Mouse (Mus musculus) megakaryocyte-erythroid progenitor cell, adult 5-6 weeks (primary cell): ENCODE measurements around the gene Zcwpw1. TPM values are rescaled to one million over a fixed set of nuclear protein-coding genes. Genes with fewer than 3 reads are reported as not detected.
A peak's percentile ranks its signal among the peaks of the same experiment; 100 is the strongest.
"Not testable (repeated sequence)": the region's sequence is repeated elsewhere in the genome, so short reads cannot be mapped to it uniquely, and the experiment has no call there.

Experiments used
- ATAC-seq: replicated peaks from 2 replicates; pipeline ENCODE4 v1.8.0; 2016; ENCODE audit warnings: mild to moderate bottlenecking, inconsistent platforms; ENCODE audit not compliant: severe bottlenecking, poor library complexity, low FRiP score, low TSS enrichment
- total RNA-seq, 2 experiments: library from RNA; stranded (forward) in 1 of 2; stranded (reverse) in 1 of 2; fragments of 200-1000, 215-1000 nt in 1 of 2; fragments of >200 nt in 1 of 2; fragmentation: Nextera tagmentation in 1 of 2; gene quantifications; 2 replicates each; pipeline ENCODE4 v1.2.3; 2014 to 2017

Zcwpw1 gene
- total RNA-seq, 2 experiments from 2014 or later, result 4.2 to 18.7 TPM

- ATAC-seq, result no peak
Measured at GRCm38 (mm10) chr5:137825971-137826370, 38.4 kb downstream of the Zcwpw1 start.

GRCm38 (mm10) chr5:137826421-137826820 is 38.8 kb downstream of the Zcwpw1 start:
- no peak for ATAC-seq

DNA sequence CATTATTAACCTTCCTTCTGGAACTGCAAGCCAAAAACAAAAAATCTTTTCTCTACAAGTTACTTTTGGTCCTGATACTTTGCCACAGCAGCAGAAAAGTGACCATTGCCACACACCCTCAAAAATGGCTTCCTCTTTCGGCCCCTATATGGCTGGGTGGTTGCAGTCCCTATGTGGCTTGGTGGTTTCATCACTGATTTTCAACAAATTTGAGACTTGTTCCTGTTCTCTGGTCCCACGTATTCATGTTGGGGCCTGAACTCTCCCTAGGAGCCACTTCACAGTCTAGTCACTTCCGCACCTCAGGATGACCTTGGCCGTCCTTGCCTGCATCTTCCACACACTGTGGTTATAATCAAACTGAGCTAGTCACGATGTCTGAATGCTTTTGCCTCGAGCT is 41.1 kb downstream of the Zcwpw1 start:
- ATAC-seq, result no peak

GRCm38 (mm10) chr5:137830238-137830637 is 42.6 kb downstream of the Zcwpw1 start:
- ATAC-seq, result no peak

- no peak for ATAC-seq
Measured at GRCm38 (mm10) chr5:137831106-137831505, 43.5 kb downstream of the Zcwpw1 start.

DNA sequence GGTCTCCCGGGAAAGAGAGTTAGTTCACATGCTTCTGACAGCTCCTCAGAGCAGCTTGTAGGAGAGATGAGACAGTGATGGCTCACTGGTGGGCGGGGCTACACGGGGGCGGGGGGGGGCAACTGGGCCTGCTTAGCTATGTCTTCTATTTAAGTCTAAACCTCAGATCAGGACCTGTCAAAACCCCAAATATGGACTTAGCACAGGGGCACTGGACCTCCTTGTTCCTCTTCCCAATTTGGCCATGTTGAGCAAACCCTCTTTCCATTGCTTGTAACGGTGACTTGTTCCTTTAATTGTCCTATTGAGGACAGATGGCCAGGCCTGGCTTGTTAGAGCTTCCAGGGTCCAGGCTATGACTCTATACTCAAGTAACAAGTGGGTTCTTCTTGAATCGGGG is 43.9 kb downstream of the Zcwpw1 start:
- no peak for ATAC-seq

DNA sequence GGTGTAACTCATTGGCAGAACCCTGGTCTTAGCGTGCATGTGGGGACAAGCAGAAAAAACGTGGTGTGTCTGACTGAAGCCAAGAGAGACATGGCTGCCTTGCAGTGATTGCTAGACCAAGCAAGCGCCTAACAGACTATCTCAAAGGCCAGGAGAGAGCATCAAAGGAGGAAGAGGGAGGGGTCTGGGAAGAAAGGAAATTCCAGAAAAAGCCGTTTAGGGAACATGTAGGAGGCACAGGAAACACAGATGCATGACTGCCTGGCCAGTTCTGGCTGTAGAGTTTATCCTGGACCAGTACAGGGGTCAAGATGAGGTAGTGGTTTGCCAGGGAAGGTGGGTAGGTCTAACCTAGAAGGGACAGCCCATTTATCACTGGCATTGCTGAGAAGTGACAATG is 45.9 kb downstream of the Zcwpw1 start:
- ATAC-seq, result no peak

DNA sequence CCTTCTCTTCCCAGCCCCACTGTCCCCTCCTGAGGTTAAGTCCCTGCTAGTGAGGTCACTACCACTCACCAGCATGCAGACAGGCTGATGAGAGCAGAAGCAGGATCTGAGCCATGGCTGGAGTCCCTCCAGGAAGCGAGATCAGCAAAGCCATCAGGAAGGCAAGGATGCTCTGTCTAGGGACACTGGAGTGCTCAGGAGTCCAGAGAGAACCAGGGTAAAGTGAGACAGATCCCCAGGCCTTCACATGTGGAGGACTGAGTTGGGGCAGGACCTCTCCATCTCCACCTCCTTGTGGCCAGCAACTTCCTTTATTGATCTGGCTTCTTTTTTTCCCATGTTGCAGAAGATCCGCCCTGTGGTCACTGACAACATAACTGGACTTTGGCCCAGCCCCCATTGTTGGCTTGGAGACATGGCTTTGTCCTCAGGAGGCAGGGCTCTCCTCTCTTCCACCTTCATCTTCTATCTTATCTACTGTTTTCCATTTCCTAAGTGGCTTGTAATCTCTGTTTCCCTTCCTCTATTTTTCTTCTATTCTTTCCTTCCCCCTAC is 48.4 kb downstream of the Zcwpw1 start, which contains the start of gene Pilra:
Gene Pilra (minus strand): TSS at position 316 of the 555 bp plus-strand sequence.
- peak; percentile 30; the same call in 1 of the 2 replicates for ATAC-seq

DNA sequence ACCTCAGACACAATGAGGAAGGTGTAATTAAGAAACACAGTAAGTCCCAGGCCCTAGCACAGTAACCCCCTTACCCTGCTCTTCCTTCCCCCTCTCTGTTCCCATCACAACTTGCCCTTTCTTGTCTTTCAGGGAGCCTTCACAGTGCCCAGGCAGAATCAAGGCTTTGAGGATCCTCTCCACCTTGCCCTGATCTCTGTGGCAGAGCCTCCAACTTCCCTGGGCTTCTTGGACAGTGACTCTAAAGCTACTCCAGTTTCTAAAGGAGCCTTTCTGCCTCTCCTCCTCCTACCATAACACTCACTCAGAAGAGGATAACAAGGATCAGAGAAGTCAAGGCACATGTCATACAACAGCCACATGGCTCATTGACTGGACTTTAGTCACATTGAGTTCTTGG is 49.0 kb downstream of the Zcwpw1 start:
- ATAC-seq, result no peak

DNA sequence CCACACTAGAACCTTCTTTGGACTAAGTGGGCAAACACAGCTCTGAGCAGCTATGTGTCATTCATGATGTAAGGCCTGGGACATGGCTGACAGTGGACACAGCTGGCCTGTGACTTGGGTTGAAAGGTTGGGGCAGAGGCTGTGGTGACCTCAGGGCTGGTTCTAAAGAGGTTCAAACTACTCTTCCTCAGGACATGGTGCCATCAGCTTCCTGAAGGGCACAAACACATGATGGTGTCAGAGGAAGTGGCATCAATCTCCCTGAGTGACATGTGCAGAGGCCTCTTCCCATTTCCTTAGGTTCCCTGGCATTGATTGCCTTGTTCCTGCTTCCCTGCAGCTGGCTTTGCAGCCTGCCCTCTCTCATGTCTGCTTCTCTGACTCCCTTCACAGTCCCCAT is 49.5 kb downstream of the Zcwpw1 start:
- not testable (repeated sequence) for ATAC-seq

- not testable (repeated sequence) for ATAC-seq
Measured at GRCm38 (mm10) chr5:137850313-137850712, 62.7 kb downstream of the Zcwpw1 start.

- ATAC-seq, result not testable (repeated sequence)
Measured at GRCm38 (mm10) chr5:137854907-137855306, 67.3 kb downstream of the Zcwpw1 start.

DNA sequence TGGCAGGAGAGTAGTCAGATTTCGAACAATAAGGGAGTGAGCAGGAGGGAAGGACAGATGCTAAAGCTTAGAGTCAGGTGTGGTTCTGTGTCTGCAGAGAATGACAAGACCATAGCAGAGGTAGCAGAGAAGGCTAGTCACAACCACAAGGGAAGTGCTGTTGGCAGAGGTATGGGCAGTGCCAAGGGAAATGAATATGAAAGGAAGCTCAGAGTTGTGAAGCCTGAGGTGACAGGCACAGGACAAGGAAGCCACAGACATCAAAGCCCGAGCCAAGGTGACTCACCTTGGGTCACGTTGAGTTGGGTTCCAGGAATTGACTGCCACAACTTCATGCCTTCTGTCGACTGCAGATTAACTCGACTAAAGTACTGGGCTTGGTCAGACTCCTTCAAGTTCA is 69.3 kb downstream of the Zcwpw1 start:
- not testable (repeated sequence) for ATAC-seq

- ATAC-seq, result 0 out of 2 replicates have a peak, but pooled peaks have one; percentile 18
Measured at GRCm38 (mm10) chr5:137857960-137858710, 70.5 kb downstream of the Zcwpw1 start, which contains the start of gene Pilrb1. Gene Pilrb1 (minus strand): TSS chr5:137858106.

- not testable (repeated sequence) for ATAC-seq
Measured at GRCm38 (mm10) chr5:137864008-137864407, 76.4 kb downstream of the Zcwpw1 start.

GRCm38 (mm10) chr5:137868600-137868999 is 81.0 kb downstream of the Zcwpw1 start:
- not testable (repeated sequence) for ATAC-seq

GRCm38 (mm10) chr5:137871644-137872380 is 84.2 kb downstream of the Zcwpw1 start, which contains the start of gene Pilrb2:
Gene Pilrb2 (minus strand): TSS chr5:137871815.
- not testable (repeated sequence) for ATAC-seq
